Mouse (Mus musculus) lung, adult 2 months (tissue): ENCODE data around the gene St7l.

ENCODE experiments used
- CTCF ChIP-seq: fragments of 200-500 bp; IDR thresholded peaks from 2 replicates; pipeline ENCODE4 v1.5.1; 2011; ENCODE audit warnings: mild to moderate bottlenecking, low read length, control low read depth; ENCODE audit not compliant: insufficient read depth
- POLR2A ChIP-seq: fragments of 200-500 bp; IDR thresholded peaks from 2 replicates; pipeline ENCODE4 v1.6.1; 2011; ENCODE audit warnings: low read depth, mild to moderate bottlenecking, control low read depth, low read length, borderline replicate concordance; ENCODE audit errors: extremely low read depth

- no peak for TF ChIP-seq POLR2A
- no peak for TF ChIP-seq CTCF
These were observed 74.5 kb downstream of the St7l start for GRCm38 (mm10) chr3:104938327-104938726.
